Mouse (Mus musculus): Measurements from ENCODE around the gene Styxl1. TPM values are rescaled to one million over a fixed set of nuclear protein-coding genes. Genes with fewer than 3 reads are reported as not detected.

The Styxl1 gene
- polyA plus RNA-seq, 2 experiments from 2014 or later, result 0.61 to 1.1 TPM

Other genes with a start within 250 kb of the Styxl1 start
- 1 to 10 TPM; 5.4 to 7.4 TPM for gene Hip1, start 233.3 kb downstream of the Styxl1 start, polyA plus RNA-seq (2017; shearing (Covaris generic))
- not detected for gene Ccl26, start 214.8 kb downstream of the Styxl1 start, polyA plus RNA-seq (2017; shearing (Covaris generic))
- gene Ccl24, start 205.3 kb downstream of the Styxl1 start, polyA plus RNA-seq (2017; shearing (Covaris generic)), result not detected
- gene Rhbdd2, start 145.8 kb downstream of the Styxl1 start, polyA plus RNA-seq (2017; shearing (Covaris generic)), result 10 to 100 TPM; 17.6 to 36.8 TPM
- 10 to 100 TPM; 28.9 to 69.0 TPM for gene Por, start 108.4 kb downstream of the Styxl1 start, polyA plus RNA-seq (2017; shearing (Covaris generic))
- gene Tmem120a, start 33.9 kb downstream of the Styxl1 start, polyA plus RNA-seq (2017; shearing (Covaris generic)), result 10 to 100 TPM; 40.0 to 52.4 TPM
- 100 to 1,000 TPM; 657 to 753 TPM for gene Mdh2, start 95 bp upstream of the Styxl1 start, polyA plus RNA-seq (2017; shearing (Covaris generic))
- not detected for gene Srrm3, start 28.5 kb upstream of the Styxl1 start, polyA plus RNA-seq (2017; shearing (Covaris generic))
- 1 to 10 TPM in 1 of 2 experiments, not detected in 1; 1.3 TPM for gene Hspb1, start 109.5 kb upstream of the Styxl1 start, polyA plus RNA-seq (2017; shearing (Covaris generic))
- gene Ywhag, start 156.2 kb upstream of the Styxl1 start, polyA plus RNA-seq (2017; shearing (Covaris generic)), result 10 to 100 TPM; 29.6 to 47.8 TPM
- 1 to 10 TPM; 1.3 to 2.3 TPM for gene Ssc4d, start 196.1 kb upstream of the Styxl1 start, polyA plus RNA-seq (2017; shearing (Covaris generic))
- not detected for gene Zp3, start 201.7 kb upstream of the Styxl1 start, polyA plus RNA-seq (2017; shearing (Covaris generic))
- 10 to 100 TPM in 1 of 2 experiments, 1 to 10 TPM in 1; 7.9 to 14.1 TPM for gene Dtx2, start 216.4 kb upstream of the Styxl1 start, polyA plus RNA-seq (2017; shearing (Covaris generic))

Measured in CD4-positive, CD25-positive, alpha-beta regulatory T cell, adult 4 months (primary cell).